Mouse (Mus musculus) embryo, embryonic 10 days (tissue): Measurements from ENCODE around the gene Pepd.

Source experiments
- DNase-seq: peaks from one replicate; pipeline ENCODE4 v3.0.0-alpha.2; 2015; ENCODE audit warnings: low spot score

Gene Pepd

DNA sequence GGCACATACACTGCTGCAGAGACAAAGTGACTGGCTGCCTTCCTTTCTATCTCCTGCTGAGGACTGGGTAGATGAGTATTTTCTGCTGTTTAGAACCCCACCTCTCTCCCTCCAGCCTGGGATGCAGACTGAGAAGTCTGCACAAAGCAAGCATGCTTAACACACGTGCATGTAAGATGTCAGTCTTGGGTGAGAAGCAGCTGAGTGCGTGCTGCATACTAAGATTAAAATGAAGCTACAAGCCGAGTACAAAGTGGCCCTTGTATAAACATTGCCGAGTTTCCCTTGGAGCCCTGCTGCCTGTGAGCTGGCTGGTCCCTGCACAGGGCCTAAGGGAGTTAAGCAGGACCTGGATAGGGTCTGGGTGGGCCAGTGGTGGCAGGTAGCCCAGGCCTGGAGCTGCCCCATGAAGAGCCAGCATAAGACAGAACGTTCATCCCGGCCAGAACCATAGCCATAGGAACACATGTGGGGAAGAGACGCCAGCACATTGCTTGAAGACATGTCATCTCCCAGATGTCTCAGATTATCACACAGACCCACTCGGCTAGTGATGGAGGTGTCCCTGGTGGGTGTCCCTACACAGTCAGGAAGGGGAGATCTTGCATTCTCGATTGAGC, 115.7 kb downstream of the Pepd start:
- DNase-seq: no peak

DNA sequence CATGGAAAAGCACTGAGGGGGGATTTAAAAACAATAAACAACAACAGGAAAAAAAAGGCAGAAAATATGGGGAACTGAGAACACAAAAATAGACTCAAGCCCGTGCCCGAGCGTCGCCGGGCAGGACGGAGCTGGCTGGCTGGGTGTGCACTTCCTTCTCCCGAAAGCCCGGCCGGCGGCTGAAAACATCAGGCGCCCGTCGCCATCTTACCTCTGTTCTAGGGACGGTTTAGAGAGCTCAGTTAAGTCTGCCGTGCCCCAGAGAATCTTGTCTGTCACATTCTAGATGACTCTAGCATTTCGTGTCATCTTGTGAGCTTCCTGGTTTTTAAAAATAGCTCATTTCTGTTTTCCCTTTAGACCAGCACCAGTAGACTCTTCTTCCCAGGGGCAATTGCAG, 116.4 kb downstream of the Pepd start:
- no peak for DNase-seq

DNA sequence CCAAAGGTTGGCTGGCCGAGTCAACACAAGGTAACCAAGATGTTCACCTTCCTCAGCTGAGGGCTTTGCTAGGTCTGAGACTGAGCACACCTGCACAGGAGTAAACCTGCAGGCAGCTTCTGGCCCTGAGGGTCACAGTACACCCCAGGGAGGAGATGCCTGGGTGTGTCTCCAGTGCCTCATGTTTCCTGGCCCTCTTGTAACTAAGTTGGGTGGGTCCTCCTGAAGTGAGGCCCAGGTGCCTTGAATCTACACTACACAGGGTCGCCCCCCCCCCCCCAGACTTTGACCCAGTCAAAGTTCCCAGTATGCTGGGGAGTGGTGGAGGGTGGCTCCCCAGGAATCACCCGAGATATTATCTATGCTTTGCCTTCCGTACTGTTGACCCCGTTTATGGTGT, 117.0 kb downstream of the Pepd start:
- no peak for DNase-seq

DNA sequence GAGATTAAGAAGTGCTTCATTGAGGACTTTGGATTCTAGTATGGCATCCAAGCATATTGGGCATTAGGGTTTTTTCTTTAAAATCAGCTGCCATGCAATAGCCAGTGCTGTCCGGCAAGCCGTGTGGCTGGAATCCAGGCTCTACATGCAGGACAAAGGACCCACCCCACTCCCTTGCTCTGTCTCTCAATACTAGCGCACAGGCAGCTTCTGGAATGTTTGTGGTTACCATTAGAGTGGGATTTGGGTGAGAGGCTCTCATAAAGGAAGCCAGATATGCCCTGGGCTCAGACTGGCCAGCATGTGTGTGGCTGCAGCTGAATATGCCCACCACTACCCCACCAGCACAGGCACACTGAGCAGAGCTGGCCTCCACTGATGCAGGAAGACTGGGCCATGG, 117.5 kb downstream of the Pepd start:
- DNase-seq: no peak

DNA sequence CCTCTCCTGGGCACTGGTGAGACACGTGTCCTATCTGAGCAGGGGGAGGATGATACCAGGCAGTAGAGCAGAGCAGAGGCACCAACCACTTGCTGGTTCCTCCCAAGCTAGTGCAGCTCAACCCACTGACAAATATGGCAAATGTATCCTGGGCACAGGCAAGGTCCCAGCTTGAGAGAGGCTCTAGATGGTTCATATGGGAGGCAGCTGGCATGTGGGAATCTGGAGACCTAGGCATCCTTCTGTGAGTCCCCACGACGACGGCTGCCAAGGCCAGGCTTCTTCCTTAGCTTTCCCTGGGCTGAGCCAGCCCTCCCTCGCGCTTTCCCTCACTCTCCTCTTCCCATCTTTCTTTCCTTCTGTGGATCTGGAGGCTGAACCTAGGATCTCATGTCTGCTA, 118.4 kb downstream of the Pepd start:
- DNase-seq: no peak

DNA sequence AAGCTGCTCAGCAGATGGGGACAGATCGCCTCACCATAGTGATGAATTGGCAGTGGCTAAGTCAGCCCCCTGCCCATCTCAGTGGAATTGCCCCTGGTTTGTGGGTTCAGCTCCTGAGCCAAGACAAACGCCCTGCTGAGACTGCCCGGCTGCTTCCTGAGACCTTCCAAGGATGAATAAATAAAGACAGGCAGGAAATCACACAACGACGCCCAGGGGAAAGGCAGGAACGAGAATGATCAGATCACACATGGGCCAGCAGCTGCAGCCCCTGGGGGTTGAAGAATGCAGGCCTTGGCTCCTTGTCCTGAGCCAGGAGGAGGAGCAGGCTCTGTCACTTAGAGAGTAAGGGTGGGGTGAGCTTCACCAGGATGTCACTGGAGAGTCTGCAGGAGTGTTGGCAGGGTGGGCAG, 123.0 kb downstream of the Pepd start:
- DNase-seq: peak; percentile 13

DNA sequence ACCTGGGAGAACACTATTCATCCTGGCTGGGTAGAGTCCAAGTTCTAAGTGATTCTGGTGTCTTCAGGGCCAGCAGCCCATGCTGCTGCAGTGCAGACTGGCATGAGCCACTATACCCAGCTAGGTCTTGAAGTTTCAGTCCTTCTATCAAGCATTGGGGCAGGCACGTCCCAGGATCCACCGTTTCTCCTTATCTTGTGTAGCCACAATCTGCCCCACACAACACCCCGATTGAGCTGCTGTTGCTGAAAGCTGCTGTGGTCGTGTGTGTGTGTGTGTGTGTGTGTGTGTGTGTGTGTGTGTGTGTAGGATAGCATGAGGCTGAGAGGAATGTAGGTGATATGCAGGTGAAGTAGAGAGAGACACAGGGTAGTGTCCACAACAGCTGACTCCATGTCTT, 123.4 kb downstream of the Pepd start:
- DNase-seq: no peak

DNA sequence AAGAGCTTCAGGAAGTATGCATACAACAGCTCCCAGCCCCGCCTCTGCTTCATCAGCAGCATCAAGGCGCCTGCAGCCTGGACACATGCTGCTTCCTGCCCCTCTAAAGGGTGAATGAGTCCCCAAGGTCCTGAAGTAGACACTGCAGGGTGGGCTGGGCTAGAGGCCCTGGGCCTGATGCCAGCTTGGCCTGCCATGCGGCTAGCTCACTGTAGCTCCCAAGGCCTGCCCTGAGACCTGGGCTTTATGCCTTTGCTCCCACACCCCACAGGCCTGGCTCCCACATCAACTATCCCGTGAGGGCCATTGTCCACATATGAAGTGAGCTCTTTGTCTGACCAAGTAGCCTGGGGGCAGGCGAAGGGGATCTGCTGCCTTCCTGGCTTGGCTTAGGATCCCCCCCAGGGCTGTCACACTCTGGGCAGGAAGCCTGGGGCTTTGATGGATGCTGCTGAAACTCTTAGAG, 124.1 kb downstream of the Pepd start:
- DNase-seq: no peak

DNA sequence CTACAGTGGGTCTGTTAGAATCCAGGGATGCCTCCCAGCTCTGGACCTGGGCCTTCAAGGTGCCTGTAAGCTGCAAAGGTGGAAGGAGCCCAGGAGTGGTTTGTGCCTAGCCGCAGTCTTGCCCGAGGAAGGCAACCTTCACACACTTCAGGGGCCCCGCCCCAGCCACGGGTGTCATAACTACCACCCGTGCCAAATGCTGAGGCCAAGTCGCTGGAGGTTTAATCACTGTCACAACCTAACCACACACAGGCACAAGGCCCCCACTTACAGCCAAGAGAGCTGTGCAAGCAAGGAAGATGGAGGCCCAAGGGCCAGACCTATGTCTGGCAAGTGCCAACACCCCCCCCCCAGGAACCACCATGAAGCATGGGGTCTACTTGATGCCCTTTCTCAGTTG, 125.2 kb downstream of the Pepd start:
- DNase-seq: no peak

DNA sequence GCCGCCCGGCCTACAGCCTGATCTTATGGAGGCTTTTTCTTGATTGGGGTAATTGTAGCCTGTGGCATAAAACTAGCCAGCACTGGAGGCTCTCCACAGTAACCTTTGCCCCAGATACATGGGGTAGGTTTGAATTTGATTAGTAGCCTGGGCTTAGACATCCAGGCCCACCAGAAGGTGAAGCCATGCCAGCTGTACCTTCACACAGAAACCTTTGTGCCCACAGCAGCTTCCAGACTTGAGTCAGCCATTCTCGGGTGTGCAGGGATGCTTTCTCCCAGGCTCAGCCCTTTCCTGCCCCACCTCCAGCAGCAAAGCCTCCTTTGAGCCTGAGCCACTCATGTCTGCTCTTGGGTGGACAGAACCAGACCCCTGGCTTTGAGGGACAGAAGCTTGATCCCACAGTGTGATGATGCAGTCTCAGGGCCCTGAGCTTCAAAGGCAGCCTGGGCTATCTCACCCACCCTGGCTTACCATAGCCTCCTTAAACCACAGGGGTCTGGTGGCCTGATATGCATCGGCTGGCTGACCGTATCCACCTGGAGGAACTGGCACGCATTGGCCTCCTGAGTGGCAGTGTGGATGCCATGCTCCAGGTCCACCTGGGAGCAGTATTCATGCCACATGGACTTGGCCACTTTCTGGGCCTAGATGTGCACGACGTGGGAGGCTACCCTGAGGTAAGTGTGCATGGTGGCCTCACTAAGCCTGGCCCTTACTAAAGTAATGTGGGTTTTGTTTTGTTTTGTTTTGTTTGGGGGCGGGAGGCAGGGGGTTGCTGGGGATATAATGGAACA, 128.2 kb downstream of the Pepd start:
- DNase-seq: no peak

DNA sequence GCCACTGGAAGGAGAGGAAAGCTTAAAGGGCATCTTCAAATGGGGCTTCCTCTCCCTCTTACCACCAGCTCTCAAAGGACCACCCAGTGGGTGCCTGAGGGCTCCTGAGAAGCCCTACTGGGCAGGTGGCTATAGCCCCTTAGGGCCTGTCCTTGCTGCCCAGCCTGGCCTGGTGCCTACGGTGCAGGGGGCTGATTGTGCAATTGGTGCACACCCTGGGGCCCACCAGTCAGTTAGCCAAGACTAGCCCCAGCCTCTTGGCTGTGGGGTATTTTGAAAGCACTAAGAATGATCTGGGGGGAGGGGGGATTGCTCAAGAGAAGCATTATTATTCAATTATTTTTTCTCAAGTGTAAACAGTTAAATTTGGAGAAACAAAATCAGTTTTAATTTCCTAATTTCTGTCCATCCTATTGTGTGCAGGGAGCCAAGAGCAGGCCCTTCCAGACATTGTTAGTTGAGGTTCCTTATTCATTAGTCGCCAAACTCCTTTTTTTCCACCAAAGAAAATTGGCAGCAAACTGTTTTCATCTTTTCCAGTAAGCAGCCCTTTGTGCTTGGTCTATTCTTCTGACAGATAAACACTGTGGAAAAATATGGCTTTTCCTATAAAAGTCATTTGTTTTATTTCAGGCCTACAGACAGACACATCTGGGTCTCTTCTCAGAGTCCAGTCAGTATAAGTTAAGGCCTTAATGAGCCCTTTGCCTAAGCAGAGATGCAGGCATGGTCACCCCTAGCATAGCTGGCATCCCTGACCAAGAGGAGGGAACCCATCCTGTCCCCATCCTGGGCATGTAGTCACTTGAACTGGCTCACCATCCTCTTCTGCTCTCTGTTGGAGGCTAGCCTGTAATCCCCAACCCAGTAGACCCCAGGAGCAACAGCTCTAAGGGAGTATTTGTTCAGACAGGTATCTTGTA, 129.4 kb downstream of the Pepd start:
- DNase-seq: no peak

DNA sequence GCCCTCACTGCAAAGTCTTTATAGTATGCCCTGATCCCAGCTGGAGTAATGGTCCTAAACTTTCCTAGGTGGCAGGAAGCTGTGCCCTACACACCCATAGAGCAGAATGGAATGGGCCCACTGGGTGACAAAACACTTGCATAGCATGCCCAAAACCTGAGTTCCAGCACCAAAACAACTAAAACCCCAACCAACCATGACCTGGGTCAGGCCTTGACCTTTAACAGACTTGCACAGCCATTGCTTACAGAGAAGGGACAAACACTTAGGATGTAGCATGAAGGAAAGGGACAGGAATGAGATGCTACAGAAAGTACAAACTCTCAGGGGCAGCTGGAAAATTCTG, 130.0 kb downstream of the Pepd start:
- no peak for DNase-seq

DNA sequence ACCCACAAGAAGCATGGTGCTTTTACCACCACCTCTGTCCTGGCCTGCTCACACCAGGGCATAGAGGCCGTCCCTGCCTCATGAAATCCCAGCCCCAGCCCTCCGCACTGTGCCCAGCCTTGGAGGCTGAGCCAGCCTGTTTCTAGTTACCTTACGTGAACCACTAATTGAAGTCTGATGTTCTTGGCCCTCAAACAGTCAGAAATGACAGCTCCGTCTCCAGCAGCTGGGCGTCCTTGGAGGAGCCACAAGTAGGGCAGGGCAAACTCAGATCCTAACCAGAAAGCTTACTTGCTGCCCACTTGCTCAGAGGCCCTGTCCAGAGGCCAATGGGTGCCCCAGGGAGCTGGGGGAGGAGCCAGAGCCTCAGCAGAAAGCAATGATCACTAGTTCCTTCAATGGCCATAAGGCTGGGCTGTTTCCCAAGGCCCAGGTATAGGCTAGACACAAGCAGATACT, 130.6 kb downstream of the Pepd start:
- DNase-seq: peak; percentile 55

DNA sequence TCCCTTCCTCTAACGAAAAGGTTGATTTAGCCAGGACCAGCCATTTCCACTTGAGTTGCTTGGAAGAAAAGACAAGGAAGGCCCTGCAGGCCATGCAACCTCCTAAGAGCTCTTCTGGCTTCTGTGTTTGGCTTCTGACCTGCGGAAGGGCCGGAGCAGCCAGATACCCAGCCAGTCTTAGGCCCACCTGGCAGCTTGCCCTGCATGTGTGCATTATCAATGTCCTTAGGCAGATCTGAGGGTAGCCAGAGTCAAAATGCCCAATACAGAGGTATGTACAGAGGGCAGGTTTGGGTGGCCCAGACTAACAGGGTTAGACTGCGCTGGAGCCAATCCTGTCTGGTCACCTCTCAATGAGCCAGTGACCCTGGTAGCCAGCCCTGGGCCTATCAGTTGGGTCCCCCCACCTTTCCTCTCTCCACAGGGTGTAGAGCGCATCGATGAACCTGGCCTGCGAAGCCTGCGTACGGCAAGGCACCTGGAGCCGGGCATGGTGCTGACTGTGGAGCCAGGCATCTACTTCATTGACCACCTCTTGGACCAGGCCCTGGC, 131.2 kb downstream of the Pepd start:
- DNase-seq: no peak

DNA sequence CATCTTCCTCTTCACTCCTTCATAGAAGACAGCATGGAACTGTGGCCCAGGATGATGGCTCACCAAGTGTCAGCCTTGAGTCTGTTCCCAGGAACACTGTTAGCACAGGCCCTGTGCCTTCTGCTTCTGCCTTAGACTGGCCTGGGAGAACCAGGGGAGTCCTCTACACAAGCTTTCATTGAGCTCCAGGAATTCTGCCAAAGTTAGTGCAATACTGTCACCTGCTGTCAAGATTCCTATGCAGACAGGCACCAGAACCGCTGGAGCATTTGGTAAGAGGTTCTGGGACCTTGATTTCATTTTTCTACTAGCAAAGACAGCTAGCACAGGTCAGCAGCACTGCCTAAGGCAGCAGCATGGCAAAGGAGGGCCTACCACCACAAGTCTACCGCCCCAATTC, 132.5 kb downstream of the Pepd start:
- DNase-seq: no peak

DNA sequence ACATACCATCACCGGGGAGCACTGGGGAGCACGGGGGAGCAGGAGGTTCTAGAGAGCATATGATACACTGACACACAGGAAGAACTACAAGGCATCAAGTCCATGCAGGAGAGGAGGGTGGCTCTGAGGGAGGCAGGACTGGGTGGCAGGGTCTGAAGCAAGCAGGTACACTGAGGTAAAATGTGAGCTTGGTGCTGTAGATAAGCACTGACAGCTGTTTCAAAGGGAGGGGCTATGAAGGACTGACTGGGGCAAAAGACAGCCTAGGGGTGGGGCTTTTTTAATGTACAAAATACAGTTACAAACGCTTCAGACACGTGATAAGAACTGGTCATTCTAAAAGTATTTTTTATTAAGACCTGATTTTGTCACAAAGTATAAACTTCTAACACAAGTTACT, 133.9 kb downstream of the Pepd start:
- no peak for DNase-seq

DNA sequence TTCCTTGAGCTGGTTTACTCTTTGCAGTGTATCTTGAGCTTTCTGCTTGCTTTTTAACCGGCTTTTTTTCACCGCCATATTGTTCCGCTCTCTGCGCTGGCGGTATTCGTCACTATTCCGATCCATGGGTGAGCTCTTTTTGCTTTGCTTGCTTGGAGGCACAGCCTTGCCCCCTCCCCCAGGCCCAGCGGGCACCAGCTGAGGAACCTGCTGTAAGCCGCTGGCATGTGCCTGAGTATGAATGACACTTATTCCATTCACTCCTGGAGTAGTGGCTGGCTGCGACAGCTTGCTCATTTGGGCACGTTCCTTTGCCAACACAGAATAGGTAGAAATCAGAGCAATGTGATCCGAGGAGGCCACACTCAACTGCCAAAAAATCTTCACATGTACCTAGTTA, 138.4 kb downstream of the Pepd start:
- DNase-seq: no peak

DNA sequence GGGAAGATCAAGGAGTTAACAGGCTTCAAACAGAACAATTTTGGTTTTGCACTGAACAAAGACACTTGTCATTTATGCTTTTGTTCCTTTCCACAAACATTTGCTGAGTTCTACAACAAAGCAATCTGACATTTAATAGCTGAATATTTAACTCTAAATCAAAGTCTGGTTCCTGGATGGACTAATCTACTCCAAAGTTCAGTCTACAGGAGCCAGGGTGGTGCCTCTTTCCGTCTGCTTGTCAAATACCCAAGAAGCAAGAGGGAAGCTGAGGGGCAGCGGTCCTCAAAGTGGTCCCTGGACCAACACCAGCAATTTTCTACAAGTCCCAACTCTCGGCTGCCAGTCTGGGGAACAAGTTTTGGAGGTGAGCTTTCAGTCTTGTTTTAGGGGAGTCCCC, 141.0 kb downstream of the Pepd start:
- no peak for DNase-seq

DNA sequence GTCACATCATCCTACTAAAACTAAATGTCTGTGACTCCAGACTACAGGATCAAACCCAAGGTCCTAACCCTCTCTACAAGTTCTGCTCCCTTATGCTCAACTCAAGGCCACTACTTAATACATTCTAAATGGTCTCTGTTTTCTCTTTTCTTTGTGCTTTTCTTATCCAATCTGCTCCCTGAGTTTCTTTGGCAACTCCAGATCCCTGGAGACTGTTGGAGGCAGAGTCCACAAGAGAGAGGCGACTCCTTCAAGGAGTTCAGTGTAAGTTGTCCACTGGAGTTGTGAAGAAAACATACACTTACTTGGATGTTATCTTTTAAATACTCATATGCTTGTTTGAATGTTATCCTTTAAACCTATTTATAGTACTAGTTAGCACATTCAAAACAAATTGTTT, 142.1 kb downstream of the Pepd start:
- no peak for DNase-seq

DNA sequence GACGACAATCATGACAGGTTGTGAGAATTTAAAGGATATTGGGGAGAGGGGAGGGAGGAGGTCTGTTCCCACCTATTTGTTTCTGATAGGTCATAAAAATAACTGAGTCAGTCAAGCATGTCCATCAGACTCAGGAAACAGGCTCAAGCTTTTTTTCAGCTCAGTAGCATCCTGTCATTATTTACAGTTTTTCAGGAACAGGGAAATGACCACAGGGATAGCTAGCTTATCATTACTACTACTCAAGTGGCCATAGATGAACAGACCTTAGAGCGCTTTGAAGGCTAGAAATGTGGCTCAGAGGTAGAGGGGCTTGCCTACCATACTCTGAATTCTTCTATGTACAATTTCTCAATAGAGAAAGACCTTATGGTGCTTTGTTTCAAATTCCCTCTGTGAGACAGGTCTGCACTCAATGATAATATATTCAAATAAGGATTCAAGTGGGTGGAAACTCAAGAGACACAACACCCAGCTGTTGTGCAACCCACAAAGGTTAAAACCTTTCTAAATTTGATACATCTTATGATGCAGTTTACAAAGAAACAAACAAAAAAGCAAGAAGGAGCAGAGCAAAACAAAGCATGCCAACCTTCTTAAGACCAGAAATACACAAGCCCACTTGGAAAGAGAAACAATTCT, 142.9 kb downstream of the Pepd start:
- no peak for DNase-seq

DNA sequence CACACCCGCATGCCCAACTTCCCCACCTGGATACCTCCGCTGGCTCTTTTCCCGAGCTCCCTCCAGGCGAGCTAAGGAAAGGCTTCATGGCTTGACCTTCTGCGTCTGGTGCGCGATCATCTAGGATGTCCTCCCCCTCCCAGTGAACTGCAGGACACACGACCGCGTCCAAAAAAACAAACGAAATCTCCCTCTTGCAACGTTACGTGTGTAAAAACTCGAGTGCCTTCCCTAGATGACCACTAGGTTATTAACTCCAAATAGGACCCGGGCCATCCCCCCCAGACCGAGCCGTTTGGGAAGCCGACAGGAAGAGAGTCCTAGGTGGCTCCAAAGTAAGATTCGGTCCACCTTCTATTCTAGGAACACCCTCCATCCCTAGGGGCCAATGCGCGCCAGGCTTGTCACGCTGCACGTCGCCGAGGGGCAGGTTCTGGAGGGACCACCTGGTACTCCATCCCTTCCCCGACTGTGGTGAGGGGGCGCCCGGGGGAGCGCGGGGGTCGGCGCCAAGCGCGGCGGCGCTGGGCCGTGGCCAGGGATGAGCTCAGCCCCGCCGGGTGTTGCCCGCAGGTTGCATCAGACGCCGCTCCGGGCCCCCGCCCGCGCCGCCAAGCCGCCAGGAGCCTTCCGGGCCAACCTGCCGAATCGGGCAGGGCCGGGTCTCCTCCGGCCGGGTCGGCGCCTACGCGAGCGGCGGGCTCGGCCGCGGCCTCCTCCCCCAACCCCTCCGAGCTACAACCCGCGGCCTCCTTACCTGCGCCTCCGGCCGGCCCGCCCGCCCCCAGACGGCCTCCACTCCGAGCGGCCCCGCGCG, 143.6 kb downstream of the Pepd start:
- DNase-seq: peak; percentile 57
